9 mouse cellular contexts compared by ENCODE assay signal in the genomic region with DNA sequence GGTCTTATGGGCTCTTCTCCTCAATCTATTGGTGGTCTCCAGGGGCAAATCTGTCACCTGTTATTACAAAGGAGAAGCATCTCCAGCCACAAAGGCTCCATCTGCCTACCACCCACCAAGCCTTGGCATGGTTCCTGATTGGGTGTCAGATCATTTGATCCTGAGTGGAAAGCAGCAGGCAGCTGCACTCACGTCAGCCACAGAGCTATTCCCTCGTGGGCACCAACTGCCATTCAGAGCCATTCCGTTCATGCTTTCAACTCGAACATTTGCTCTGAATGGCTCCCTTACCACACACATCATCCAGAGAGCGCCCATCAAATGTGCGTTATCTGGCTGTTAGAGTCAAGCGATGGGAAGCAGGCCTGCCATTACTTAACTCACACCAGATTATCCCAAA.
A peak's percentile ranks its signal among the peaks of the same experiment; 100 is the strongest.
DNase-seq lines count a peak whose midpoint lies in the region; ATAC-seq lines count a peak whose summit lies in the region.
"Had no signal": no experiment of that assay in that cellular context is flagged by ENCODE, and none has a peak within 500 bp of the region (broad histone marks: within the 10 kb centered on the region; RNA-seq: fewer than 3 reads in every experiment).

No protein-coding gene starts in this region.

- no peak overlapping the region for H3K4me2 ChIP-seq in forebrain, embryonic 13.5 days
- H3K4me2 ChIP-seq in liver, embryonic 12.5 days = no peak overlapping the region

- H3K9ac ChIP-seq in forebrain, embryonic 13.5 days = no peak overlapping the region
- H3K9ac ChIP-seq in liver, embryonic 12.5 days = no peak overlapping the region

- H3K9me3 ChIP-seq in forebrain, embryonic 13.5 days (replicated peaks) = no peaks in the 10 kb centered on the region; the same call in 1 of the 2 replicates
- no peaks in the 10 kb centered on the region for H3K9me3 ChIP-seq in forebrain, embryonic 10.5 days
- no peaks in the 10 kb centered on the region for H3K9me3 ChIP-seq in liver, embryonic 12.5 days (replicated peaks)

- 49% methylated on average over 7 of the region's 7 CpGs for WGBS in forebrain, embryonic 13.5 days
- WGBS in forebrain, embryonic 10.5 days = 83% methylated on average over 7 of the region's 7 CpGs
- 70% methylated on average over 7 of the region's 7 CpGs for WGBS in liver, embryonic 12.5 days (ENCODE audit: insufficient replicate concordance)

- peaks cover 7% of the 10 kb centered on the region; the same call in 1 of the 2 replicates for H3K36me3 ChIP-seq in forebrain, embryonic 13.5 days (ENCODE audit: poor library complexity, severe bottlenecking)
- H3K36me3 ChIP-seq in forebrain, embryonic 10.5 days (replicated peaks) = no peaks in the 10 kb centered on the region
- no peaks in the 10 kb centered on the region for H3K36me3 ChIP-seq in liver, embryonic 12.5 days

- H3K27ac ChIP-seq in forebrain, embryonic 13.5 days = no peak overlapping the region; the same call in 1 of the 2 replicates
- H3K27ac ChIP-seq in forebrain, embryonic 10.5 days = no peak overlapping the region
- no peak overlapping the region for H3K27ac ChIP-seq in liver, embryonic 12.5 days

- peaks cover 7% of the 10 kb centered on the region for H3K4me1 ChIP-seq in forebrain, embryonic 13.5 days
- no peaks in the 10 kb centered on the region for H3K4me1 ChIP-seq in forebrain, embryonic 10.5 days
- H3K4me1 ChIP-seq in liver, embryonic 12.5 days = peaks cover 12% of the 10 kb centered on the region

- ATAC-seq in forebrain, embryonic 13.5 days = peak; percentile 70
- ATAC-seq in liver, embryonic 12.5 days = no peak

- no peaks in the 10 kb centered on the region for H3K27me3 ChIP-seq in forebrain, embryonic 13.5 days
- no peaks in the 10 kb centered on the region for H3K27me3 ChIP-seq in forebrain, embryonic 10.5 days (ENCODE audit: poor library complexity, severe bottlenecking)
- H3K27me3 ChIP-seq in liver, embryonic 12.5 days (replicated peaks) = no peaks in the 10 kb centered on the region

- no peak overlapping the region for H3K4me3 ChIP-seq in forebrain, embryonic 13.5 days
- H3K4me3 ChIP-seq in forebrain, embryonic 10.5 days = no peak overlapping the region
- no peak overlapping the region for H3K4me3 ChIP-seq in liver, embryonic 12.5 days

- DNase-seq in forebrain, embryonic 10.5 days (ENCODE audit: extremely low spot score, low spot score) = no peak
- DNase-seq in right cerebral cortex, postnatal 10 days (ENCODE audit: low spot score in 2 of 2) = peak; percentile 43 to 50
- DNase-seq in right cerebral cortex, postnatal 36 days (ENCODE audit: low spot score in 2 of 2) = no peak
- DNase-seq in layer of hippocampus, adult 9-10 months (ENCODE audit: low spot score) = peak; percentile 22
- peak; percentile 40 for DNase-seq in retina, postnatal 7 days (ENCODE audit: low read depth, low spot score)
- DNase-seq in adipocyte (ENCODE audit: low spot score) = no peak
- DNase-seq: kidney, postnatal 4 days had no signal

Comparison
In these comparisons a context has a peak if more than half of its experiments do, and no peak if none do; other contexts are left out.
1. DNase-seq: peak in right cerebral cortex, postnatal 10 days (2 of 2), layer of hippocampus, adult 9-10 months (single experiment) and retina, postnatal 7 days (single experiment); none in forebrain, embryonic 10.5 days (single experiment), right cerebral cortex, postnatal 36 days (0 of 2) and adipocyte (single experiment).